Mouse (Mus musculus): ENCODE results near the gene Upk1a.

Upk1a gene

DNA sequence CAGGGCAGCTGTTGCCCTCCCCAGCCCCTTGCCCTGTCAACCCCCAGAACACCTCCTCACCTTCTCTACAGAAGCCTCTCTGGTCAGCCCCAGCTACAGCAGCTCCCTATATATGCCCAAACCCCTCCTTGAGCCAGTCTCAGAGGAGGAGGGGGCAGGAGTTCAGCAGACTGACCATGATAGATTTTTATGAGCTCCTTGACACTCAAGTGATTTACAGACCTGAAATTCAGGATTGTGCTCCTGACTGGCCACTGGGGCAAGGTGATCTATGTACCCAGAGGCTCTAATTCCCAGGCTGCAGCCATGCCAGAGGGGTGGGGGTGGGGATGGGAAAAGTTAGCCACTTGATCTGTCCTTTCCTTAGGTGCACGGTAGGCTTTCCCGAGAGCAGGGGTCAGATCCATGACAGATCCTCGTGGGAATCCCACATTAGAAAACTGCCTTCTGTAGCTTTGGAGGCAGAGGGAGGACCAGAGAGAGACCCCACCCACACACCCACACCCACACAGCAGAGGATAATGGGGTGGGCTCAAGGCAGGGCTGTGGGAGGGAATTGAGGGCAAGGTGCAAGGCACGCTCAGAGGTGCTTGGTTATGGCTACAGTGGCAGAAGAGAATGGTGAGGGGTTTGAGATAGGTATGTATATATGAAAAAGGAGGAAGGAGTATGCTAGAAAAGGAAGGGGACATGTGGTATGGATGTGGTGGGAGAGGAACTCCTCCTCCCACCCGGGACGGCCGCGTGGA, at the start of gene Upk1a:
Gene Upk1a (minus strand): TSS at position 194 of the 749 bp plus-strand sequence.
- ATAC-seq (ENCODE audit: insufficient number of reproducible peaks, low FRiP score, low TSS enrichment), result no peak

DNA sequence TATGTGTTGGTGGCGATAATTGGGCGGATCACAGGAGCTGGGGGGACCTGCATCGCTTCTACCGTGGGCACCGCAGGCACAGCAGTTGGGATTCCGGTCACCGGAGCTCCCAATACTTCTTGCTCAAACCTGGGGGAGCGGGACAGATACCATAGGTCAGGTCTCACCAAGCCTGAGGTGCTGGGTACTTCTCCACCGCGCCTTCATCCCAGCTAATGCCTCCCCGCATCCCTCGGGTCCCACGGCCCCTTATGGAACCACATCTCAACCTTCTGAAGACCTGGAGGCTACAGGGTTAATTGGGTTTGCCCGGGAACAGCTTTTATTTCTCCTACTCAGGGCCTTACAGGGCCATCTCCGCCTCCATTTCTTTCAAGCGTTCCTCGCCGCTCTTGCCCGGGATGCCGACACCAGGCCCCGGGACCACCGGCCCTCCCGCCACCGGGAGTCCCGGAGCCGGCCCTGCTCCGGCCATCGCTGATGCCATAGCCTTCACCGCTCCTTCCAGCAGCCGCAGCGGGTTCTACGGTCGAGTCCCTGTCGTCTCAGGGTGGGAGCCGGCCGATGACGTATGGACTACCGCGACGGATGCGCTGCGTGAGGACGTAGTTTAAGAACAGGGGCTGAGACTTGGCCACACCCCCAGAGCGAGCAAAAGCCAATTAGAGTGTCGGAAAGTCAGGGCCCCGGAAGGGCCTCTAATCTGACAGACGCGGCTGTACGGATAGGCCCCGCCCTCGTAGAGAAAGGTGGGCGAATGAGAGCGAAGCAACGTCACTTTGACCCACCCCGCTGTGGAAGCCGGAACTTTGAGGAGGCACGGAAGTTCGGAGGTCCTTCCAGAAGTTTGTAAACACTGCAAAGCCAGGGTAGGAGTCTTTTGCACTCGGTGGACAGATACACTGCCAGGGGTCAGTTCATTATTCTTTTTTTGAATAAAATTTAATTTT, 37.2 kb upstream of the Upk1a start, which contains the start of gene Rbm42:
Gene Rbm42 (minus strand): TSS at position 727 of the 950 bp plus-strand sequence.
- ATAC-seq (ENCODE audit: insufficient number of reproducible peaks, low FRiP score, low TSS enrichment), result peak; percentile 99

DNA sequence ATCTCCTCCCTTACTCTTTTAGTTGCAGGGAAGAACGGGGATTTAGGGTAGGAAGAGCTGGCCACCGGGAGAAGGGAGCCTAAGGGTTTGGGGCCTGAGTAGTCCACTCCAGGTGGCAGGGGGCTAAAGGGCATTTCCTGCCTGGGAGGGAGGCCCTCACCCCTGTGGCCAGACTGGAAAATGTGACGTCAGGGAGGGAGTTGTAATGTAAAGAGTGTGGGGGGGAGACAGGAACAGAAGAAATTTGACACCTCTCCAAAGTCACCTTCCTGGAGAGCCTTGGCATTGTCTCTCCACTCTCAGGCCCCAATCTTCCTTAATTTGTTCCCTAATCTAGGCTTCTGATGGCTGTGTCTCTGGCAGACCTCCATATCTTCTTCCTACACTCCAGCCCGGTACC, 26.4 kb upstream of the Upk1a start:
- ATAC-seq (ENCODE audit: insufficient number of reproducible peaks, low FRiP score, low TSS enrichment), result no peak

DNA sequence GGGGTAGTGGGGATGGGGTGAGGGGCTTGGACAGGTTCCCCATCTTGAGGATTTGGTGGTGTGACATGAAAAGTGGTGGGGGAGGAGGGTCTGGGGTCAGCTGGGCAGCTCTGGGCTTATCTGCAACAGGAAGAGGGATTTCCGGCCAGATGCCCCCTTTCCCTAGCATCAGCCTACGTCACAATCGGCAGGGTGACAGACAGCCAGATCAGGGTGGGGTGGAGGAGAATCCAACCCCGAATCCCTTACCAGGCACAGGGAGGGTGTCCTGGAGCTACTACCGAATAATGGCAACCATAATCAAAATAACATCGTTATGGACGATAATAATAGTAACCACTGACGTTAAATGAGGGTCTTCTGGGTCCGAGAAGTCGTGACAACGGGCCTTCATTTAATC, 23.7 kb upstream of the Upk1a start:
- ATAC-seq (ENCODE audit: insufficient number of reproducible peaks, low FRiP score, low TSS enrichment), result no peak

DNA sequence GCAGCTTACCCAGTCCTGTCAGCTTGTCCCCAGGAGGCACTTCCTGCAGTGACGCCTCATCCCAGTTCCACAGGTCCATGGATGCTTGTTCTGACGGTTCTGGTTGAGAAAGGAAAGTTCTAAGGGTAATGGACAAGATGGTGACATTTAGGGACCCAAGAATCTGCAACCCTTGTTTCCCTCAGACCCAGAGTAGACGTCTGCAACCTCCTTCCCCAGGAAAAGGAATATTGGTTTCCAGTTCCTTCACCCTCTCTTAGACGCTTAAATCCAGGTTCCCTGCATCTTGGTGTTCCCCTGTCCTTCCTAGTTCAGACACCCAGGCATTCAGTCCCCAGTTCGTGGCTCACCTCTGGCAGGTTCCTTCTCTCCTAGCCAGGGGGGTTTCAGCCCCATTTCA, 23.1 kb upstream of the Upk1a start, which contains the start of gene Etv2:
Gene Etv2 (minus strand): TSS at position 101 of the 400 bp plus-strand sequence.
- ATAC-seq (ENCODE audit: insufficient number of reproducible peaks, low FRiP score, low TSS enrichment), result no peak

DNA sequence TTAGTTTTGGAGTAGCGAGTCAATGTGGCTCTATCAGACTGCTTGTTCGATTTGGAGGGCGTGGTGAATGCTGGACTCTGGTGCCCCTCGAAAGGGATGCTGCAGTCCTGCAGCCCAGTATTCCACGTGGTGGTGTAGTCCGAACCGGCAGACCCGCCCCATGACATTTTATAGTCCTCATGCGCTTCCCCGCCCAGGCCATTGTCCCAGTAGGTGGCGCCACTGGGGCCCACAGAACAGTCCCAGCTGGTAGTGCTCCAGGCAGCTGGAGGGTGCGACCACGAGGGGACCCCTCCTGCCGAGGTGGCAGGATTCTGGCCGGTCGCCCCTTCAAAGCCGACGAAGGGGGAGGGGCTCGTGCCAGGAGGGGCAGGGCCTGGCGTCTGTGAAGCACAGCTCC, 22.0 kb upstream of the Upk1a start:
- no peak for ATAC-seq (ENCODE audit: insufficient number of reproducible peaks, low FRiP score, low TSS enrichment)

DNA sequence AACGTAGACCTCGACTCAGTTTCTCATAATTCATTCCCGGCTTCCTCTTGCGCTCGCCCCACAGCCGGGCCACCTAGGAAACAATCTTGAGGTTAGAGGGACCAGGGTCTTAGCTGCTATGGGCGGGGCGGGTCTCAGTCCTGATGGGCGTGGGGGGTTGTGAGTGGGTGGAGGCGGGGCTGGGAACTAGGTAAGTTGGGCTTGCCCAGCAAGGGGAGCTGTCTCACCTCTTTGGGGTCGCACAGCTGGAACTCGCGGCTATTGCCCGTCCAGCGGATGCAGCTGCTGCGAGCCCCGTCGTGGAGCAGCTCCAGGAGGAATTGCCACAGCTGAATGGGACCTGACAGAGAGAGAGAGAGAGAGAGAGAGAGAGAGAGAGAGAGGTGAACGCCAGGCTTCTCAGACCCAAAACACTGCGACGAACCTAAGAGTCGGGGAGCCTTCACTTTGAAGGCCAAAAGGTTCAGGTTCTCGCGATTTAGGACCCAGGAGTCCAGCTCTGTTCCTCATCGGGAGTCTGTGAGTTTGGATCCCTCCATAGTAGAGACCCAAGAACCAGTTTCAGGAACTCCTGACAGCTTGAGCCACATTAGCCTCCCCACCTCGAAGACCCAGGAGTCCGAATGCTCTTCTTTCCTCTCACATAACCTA, 21.2 kb upstream of the Upk1a start:
- ATAC-seq (ENCODE audit: insufficient number of reproducible peaks, low FRiP score, low TSS enrichment), result no peak

DNA sequence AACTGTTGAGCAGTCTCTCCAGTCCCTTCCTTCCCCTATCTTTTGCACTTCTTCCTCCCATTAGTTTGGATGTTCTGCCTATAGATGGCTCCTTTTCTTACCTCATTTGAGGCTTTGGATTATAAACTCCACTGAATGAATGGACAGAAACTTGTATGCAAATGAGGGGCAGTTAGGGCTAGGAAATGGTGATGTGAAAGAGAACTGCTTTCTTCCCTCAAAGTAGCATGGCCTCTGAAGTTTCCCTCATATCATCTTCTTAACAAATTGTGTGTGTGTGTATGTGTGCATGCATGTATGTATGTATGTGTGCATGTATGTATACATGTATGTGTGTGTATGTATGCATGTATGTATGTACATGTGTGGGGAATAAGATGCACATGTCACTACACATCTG, 16.4 kb upstream of the Upk1a start:
- no peak for ATAC-seq (ENCODE audit: insufficient number of reproducible peaks, low FRiP score, low TSS enrichment)

DNA sequence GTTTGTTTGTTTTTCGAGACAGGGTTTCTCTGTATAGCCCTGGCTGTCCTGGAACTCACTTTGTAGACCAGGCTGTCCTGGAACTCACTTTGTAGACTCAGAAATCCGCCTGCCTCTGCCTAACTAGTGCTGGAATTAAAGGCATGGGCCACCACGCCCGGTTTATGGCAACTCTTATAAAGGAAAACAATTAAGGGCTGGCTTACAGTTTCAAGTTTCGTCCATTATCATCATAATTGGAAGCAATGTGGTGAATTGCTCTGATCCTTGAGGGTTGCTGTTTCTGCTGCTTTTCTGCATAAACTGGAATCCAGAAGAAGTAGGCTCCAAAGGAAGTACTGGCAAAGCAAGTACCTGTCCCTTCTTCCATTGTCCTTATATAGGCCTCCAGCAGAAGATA, 14.0 kb upstream of the Upk1a start:
- no peak for ATAC-seq (ENCODE audit: insufficient number of reproducible peaks, low FRiP score, low TSS enrichment)

DNA sequence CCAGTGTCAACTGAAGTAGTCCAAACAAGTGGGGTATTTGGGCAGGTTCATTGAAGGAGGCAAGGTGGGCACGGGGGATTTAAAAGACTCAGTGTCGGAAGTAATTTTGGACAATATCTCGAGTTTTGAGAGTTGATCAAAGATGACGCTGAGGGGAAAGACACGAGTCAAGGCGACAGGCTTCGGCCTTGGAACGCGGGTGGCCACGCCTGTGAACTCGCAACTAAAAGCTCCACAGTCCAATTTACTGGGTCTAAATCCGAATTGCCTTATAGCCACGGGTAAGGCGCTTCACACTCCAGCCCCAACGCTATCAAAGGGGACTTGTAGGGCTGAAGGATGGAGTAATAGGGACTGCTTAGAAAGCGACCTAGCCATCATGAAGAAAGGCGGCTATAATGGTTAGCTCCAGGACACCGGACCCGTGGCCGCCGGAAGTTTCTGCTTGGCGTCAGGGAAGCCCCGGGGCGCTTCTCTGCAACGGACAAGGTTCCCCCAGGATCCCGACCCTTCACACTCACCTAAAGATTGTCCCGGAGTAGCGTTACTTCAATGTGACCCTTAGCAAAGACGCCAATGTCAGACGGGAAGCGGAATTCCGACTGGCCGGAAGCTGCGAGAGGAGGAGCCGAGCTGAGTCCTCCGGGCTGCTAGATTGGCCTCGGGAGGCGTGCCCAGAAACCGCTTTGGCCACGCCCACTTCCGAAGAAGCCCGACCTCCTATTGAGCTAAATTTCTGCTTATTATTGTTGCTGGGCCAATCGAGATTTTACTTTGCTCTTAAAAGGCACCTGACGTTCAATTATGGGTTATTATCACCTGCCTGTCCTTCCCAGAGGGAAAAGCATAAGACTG, 13.1 kb upstream of the Upk1a start, which contains the start of gene Cox6b1:
Gene Cox6b1 (minus strand): TSS at position 622 of the 855 bp plus-strand sequence.
- ATAC-seq (ENCODE audit: insufficient number of reproducible peaks, low FRiP score, low TSS enrichment), result peak; percentile 90

DNA sequence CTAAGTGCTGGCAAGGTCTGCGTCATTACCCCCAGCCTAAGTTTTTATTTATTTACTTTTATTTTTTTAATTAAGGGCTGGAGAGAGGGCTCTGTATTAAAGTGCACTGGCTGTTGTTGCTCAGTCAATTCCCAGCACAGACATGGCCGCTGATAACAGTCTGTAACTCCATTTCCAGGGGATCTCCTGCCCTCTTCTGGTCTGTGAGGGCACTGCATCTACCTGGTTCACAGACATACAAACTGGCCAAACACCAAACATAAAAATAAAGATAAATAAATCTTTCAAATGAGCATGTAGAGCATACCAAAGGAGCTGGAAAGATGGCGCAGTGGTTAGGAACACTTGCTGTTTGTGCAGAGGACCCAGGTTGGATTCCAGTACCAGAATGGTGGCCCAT, 6.6 kb upstream of the Upk1a start:
- no peak for ATAC-seq (ENCODE audit: insufficient number of reproducible peaks, low FRiP score, low TSS enrichment)

DNA sequence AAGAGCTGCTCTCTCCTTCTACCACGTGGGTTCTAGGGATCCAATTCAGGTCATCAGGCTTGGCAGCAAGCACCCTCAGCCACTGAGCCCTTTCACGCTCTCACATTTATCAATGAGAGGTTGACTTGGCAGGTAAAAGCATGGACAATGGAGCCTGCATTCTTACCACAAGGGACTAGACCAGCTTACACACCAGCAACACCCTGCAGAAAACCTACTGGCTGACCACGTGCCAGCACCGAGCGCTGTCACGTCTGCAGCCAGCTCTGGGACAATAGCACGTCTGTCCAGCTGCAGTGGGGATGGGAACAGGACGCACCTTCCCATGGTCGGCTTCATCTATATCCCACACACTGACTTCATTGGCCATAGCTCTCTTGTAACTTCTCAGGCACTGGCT, 6.0 kb upstream of the Upk1a start:
- ATAC-seq (ENCODE audit: insufficient number of reproducible peaks, low FRiP score, low TSS enrichment), result no peak

DNA sequence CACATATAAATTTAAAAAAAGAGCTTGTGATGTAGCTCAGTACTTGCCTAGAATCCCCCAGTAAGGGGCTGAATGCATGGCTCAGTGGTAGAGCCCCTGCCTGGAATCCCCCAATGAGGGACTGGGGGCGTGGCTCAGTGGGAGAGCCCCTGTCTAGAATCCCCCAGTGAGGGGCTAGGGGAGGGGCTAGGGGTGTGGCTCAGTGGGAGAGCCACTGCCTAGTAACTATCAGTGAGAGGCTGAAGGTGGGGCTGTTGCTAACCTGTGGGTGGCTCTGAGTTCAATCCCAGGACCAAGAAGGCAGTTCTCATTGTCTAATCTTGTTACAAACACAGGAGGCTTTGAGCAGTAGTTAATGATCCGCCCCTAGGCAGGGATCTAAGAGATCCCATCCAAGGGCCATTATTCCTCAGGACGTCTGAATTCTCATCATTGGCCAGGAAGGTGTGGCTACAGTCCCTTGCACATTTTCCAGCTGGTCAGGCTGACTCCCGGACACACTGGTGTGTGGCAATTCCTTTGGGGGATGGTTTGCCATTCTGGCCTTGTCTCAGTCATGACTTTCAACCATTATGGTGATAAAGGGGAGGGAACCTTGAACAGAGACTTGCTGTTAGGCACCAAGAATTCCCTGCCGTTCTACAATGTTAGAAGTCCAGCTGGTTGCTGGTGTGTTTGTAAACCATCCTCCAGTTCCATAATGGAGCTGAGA, 2.6 kb upstream of the Upk1a start:
- no peak for ATAC-seq (ENCODE audit: insufficient number of reproducible peaks, low FRiP score, low TSS enrichment)

DNA sequence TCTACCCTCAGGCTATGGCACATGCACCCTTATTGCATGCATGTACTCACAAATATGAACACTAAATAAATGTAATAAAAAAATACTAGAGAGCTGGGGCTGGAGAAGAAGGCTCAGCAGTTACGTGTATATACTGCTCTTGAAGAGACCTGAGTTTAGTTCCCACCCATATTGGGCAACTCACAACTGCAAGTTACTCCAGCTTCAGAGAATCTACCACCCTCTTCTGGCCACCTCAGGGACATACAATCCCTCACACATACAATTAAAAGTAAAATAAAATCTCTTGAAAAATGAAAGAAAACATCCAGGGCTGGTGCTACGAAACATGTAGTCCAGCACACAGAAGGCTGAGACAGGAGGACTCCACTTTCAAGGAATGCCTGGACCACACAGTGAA, 1.8 kb upstream of the Upk1a start:
- ATAC-seq (ENCODE audit: insufficient number of reproducible peaks, low FRiP score, low TSS enrichment), result no peak

DNA sequence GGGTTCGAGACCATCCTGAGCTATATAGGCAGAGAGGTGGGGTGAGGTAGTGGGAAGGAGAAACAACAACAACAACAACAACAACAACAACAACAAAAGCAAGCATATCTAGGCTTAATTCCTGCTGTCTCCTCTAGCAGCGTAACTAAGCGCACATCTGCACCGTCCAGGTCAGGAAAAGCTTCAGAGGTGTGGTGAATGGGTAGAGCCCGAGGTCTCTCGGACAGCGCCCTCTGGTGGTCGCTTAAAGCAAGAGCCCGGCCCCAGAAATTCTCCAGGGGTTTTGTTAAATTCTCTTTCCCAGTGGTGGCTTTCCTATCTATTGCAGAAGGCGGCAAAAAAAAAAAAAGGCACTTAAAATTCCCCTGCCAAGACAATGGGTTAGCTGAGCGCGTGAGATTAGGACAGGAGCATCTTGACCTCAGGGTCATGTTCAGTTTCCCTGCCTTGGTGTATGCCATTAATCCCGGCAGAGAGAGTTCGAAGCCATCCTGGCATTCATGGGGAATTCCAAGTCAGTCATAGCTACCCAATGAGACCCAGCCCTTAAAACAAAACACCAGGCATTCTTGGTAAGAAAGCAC, 974 bp upstream of the Upk1a start:
- no peak for ATAC-seq (ENCODE audit: insufficient number of reproducible peaks, low FRiP score, low TSS enrichment)

DNA sequence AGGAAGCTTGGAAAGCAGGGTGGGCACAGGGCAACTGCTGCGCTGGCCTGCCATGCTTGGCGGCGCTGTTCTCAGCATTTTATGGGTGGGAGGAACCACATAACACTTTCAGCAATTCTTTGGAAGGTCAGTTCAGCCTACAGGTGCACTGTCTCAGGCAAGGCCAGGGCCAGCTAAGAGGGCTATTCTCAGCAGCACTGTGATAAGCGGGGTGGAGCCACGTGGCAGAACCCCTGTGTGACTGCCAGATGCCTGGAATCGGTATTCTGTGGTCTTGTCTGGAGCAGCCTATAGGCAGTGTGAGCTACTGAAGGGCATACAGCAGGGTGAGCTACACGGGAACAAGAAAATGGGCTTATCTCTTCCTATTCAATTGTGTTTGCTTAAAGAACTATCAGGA, 2.6 kb downstream of the Upk1a start:
- no peak for ATAC-seq (ENCODE audit: insufficient number of reproducible peaks, low FRiP score, low TSS enrichment)

DNA sequence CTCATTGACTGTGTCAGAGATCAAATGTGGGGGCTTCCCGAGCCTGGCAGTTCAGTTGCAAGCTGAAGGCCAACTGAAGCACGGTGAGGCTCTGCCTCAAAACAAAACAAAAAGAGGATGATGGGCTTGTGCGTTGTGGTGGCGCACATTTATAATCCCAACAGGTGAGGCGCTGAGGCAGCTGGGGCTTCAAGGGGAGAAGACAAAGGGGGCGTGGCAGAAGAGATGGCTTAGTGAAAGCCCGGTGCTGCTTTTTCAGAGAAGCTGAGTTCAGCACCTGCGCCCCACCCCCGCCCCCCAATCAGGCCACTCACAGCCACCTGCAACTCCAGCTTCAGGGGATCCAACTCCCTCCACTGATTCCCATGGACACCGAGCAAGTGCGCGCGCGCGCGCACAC, 4.2 kb downstream of the Upk1a start:
- ATAC-seq (ENCODE audit: insufficient number of reproducible peaks, low FRiP score, low TSS enrichment), result no peak

DNA sequence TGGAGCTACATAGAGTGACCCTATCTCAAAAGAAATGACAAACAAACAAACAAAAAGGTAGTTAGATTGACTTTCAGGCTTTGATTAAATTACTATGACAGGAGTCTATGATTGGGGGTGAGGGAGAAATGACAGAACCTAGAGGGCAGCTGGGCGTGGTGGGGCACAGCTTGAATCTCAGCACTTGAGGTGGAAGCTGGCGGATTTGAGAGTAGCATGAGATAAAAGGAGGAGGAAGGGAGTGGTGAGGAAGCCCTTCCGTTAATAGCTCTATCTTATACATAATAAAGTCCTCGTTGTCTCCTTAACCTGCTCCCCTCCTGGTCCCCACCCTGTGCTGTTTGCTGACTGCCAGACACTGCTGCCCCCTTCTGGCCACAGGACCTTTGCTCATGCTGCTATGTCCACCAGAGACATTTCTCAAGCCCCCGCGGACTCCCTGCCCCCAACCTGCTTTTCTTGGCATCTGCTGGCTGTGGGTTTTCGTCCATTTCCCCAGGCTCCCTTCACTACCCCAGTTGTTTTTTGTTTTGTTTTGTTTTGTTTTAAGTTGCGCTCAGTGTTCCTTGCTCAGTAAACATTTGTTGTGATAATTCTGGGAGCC, 4.8 kb downstream of the Upk1a start:
- ATAC-seq (ENCODE audit: insufficient number of reproducible peaks, low FRiP score, low TSS enrichment), result no peak

DNA sequence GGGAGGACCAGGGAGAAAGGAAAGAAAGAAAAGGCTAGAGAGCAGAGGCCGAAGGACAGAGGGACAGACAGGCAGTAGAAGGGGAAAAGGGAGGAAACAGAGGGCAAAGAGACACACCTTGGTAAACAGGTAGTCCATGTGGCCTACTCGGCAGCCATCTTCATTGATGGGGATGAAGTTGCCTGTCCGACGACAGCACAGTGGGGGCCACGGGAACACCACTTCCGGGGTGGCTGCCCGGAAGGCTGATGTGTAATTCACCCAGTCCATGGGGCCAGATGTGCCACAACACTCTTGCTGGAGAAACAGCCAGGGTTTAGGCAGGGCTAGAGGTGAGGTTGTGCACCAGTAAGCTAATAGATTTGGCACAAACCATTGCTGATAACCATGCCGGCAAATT, 7.7 kb downstream of the Upk1a start:
- ATAC-seq (ENCODE audit: insufficient number of reproducible peaks, low FRiP score, low TSS enrichment), result no peak
